Mouse (Mus musculus) MEL (cell line): Measurements from ENCODE around the gene Mmp1b.

Experiments
- E2F4 ChIP-seq: IDR thresholded peaks from 2 replicates; pipeline ENCODE4 v1.6.1; 2011; ENCODE audit warnings: low read depth, low read length, improper control_type of control experiment, borderline replicate concordance
- GATA1 ChIP-seq: IDR thresholded peaks from 2 replicates; pipeline ENCODE4 v1.6.1; 2011; ENCODE audit warnings: low read depth, low read length, improper control_type of control experiment
- POLR2A ChIP-seq, 2 experiments: IDR thresholded peaks; 2 replicates each; pipeline ENCODE4 v1.6.1; 2011 to 2012; ENCODE audit warnings: low read length in 2 of 2, mild to moderate bottlenecking in 2 of 2, control low read depth in 1 of 2, improper control_type of control experiment in 1 of 2, low read depth in 1 of 2, moderate library complexity in 1 of 2; ENCODE audit not compliant: control insufficient read depth in 1 of 2, insufficient read depth in 1 of 2, poor library complexity in 1 of 2
- ZNF384 ChIP-seq: IDR thresholded peaks from 2 replicates; pipeline ENCODE4 v1.6.1; 2012; ENCODE audit warnings: low read depth, mild to moderate bottlenecking, inconsistent platforms, low read length, improper control_type of control experiment

DNA sequence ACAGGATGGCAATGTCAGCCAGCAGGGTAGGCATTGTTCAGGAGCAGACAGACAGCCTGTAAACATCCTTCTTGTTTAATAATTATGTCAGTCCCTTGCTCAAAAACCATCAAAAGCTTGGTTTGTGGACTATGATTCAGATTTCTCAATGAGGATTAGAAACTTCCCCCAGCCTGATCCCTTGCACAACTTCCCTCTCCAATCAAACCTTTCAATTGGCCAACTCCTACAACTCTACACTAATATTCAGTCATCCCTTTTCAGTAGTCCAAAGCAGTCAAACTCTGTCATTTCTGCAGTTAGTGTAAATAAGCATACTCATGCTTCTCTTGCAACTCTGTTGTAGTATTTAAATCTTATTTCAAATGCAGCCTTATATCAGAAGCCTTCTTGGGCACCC is 56.0 kb downstream of the Mmp1b start:
- TF ChIP-seq GATA1 (no peak), E2F4 (no peak), POLR2A (IDR thresholded peaks at IDR 0.05; ENCODE audit: control insufficient read depth in 1 of 2, insufficient read depth in 1 of 2, low read depth in 1 of 2, low read length in 2 of 2, poor library complexity in 1 of 2) (no peak), ZNF384 (no peak)
